Comparison of ENCODE assay signal across 12 mouse cellular contexts in genomic region chr5:125443335-125443734, GRCm38 (mm10). TPM values are rescaled to one million over a fixed set of nuclear protein-coding genes. Genes with fewer than 3 reads are reported as not detected.
A peak's percentile ranks its signal among the peaks of the same experiment; 100 is the strongest.
DNase-seq lines count a peak whose midpoint lies in the region; TF ChIP-seq lines count a peak whose summit lies in the region.
"Had no signal": no experiment of that assay in that cellular context is flagged by ENCODE, and none has a peak within 500 bp of the region (broad histone marks: within the 10 kb centered on the region; RNA-seq: fewer than 3 reads in every experiment).

No protein-coding gene starts in this region.

- no peak overlapping the region for H3K27ac ChIP-seq in heart, adult 2 months
- no peak overlapping the region for H3K27ac ChIP-seq in small intestine, adult 2 months (ENCODE audit: insufficient read depth, low read depth, low read length)
- H3K27ac ChIP-seq: embryonic facial prominence, embryonic 15.5 days; limb, embryonic 15.5 days had no signal

- H3K9ac ChIP-seq in heart, adult 2 months (ENCODE audit: low read depth, low read length), result no peak overlapping the region
- H3K9ac ChIP-seq: embryonic facial prominence, embryonic 15.5 days; limb, embryonic 15.5 days had no signal

- no peaks in the 10 kb centered on the region for H3K36me3 ChIP-seq in heart, adult 2 months (ENCODE audit: control insufficient read depth, insufficient read depth, low read length)
- H3K36me3 ChIP-seq in small intestine, adult 2 months (ENCODE audit: control insufficient read depth, insufficient read depth, low read length), result no peaks in the 10 kb centered on the region
- H3K36me3 ChIP-seq: embryonic facial prominence, embryonic 15.5 days; limb, embryonic 15.5 days had no signal

- H3K27me3 ChIP-seq in heart, adult 2 months (ENCODE audit: control insufficient read depth, insufficient read depth, low read length), result no peaks in the 10 kb centered on the region
- no peaks in the 10 kb centered on the region for H3K27me3 ChIP-seq in small intestine, adult 2 months (ENCODE audit: control insufficient read depth, insufficient read depth, low read length)
- H3K27me3 ChIP-seq: embryonic facial prominence, embryonic 15.5 days; limb, embryonic 15.5 days had no signal

- H3K4me3 ChIP-seq in heart, adult 2 months, result no peak overlapping the region
- no peak overlapping the region for H3K4me3 ChIP-seq in lung, adult 2 months (replicated peaks; ENCODE audit: extremely low read depth, low read depth, low read length)
- no peak overlapping the region for H3K4me3 ChIP-seq in small intestine, adult 2 months (ENCODE audit: low read depth, low read length)

- TF ChIP-seq EP300 in heart, adult 2 months (IDR thresholded peaks at IDR 0.05; ENCODE audit: insufficient read depth, low read depth, low read length), result no peak

- no peaks in the 10 kb centered on the region; the same call in 1 of the 2 replicates for H3K4me1 ChIP-seq in heart, adult 2 months (ENCODE audit: control insufficient read depth, insufficient read depth, low read length)
- H3K4me1 ChIP-seq in lung, adult 2 months (ENCODE audit: control insufficient read depth, insufficient read depth, low read length), result no peaks in the 10 kb centered on the region
- H3K4me1 ChIP-seq in small intestine, adult 2 months (ENCODE audit: control insufficient read depth, insufficient read depth, insufficient read length, low read length), result peaks cover 6% of the 10 kb centered on the region; the same call in 1 of the 2 replicates

- no peak for TF ChIP-seq POLR2A in heart, adult 2 months (IDR thresholded peaks at IDR 0.05; ENCODE audit: insufficient read depth, low read depth, low read length)
- no peak for TF ChIP-seq POLR2A in lung, adult 2 months (IDR thresholded peaks at IDR 0.05; ENCODE audit: borderline replicate concordance, extremely low read depth, low read depth, low read length)
- TF ChIP-seq POLR2A in small intestine, adult 2 months (IDR thresholded peaks at IDR 0.05; ENCODE audit: low read depth, low read length), result no peak

- peak; percentile 54 for TF ChIP-seq CTCF in heart, adult 2 months (IDR thresholded peaks at IDR 0.05)
- peak; percentile 23; the same call in 1 of the 2 replicates for TF ChIP-seq CTCF in lung, adult 2 months (IDR thresholded peaks at IDR 0.05; ENCODE audit: insufficient read depth, low read length)
- peak; percentile 24; the same call in 1 of the 2 replicates for TF ChIP-seq CTCF in small intestine, adult 2 months (IDR thresholded peaks at IDR 0.05; ENCODE audit: extremely low read depth, insufficient read length, insufficient replicate concordance, low read depth, low read length)

- 81% methylated on average over 5 of the region's 5 CpGs for WGBS in heart, adult 2 months
- WGBS in lung, adult 2 months, result 81% methylated on average over 5 of the region's 5 CpGs
- WGBS in small intestine, adult 2 months, result 87% methylated on average over 5 of the region's 5 CpGs

- intact Hi-C loops in heart, adult 2 months (cut with DNase I), result no loop called here

- DNase-seq in heart, adult 2 months, result no peak
- DNase-seq in heart, adult 11 months, result no peak
- DNase-seq in lung, adult 2 months, result no peak
- DNase-seq in lung, postnatal 4 days, result no peak
- DNase-seq in R1 (ENCODE audit: low read depth, low spot score), result peak; percentile 62
- DNase-seq in c-Kit-positive CD71-positive TER-119-positive erythroid progenitor cells, embryonic 14.5 days (ENCODE audit: low spot score), result no peak
- no peak for DNase-seq in right cerebral cortex, postnatal 25 days
- DNase-seq: heart, adult 18-20 months; thymus, adult 2 months had no signal

- H3K79me2 ChIP-seq in heart, adult 2 months (replicated peaks; ENCODE audit: control insufficient read depth, insufficient read depth, low read length), result no peaks in the 10 kb centered on the region

RNA-seq across cellular contexts. Expression of gene Bri3bp, which starts 2.0 kb away (rescaled TPM):
- total RNA-seq in heart, adult 2 months (2021), result 10 to 100 TPM; 52.2 to 52.4 TPM
- 31.4 and 31.5 TPM in 2 replicates for polyA plus RNA-seq in heart, adult 2 months (2012; rRNA removed)
- polyA plus RNA-seq in lung, adult 2 months (2012; rRNA removed), result 5.0 and 8.2 TPM in 2 replicates
- 28.5 and 33.5 TPM in 2 replicates for polyA plus RNA-seq in small intestine, adult 2 months (2012; rRNA removed)

RNA-seq across cellular contexts. Expression of gene Dhx37, which starts 9.4 kb away (rescaled TPM):
- 10 to 100 TPM; 11.1 to 12.4 TPM for total RNA-seq in heart, adult 2 months (2021)
- polyA plus RNA-seq in heart, adult 2 months (2012; rRNA removed), result 14.8 and 15.7 TPM in 2 replicates
- polyA plus RNA-seq in lung, adult 2 months (2012; rRNA removed), result 11.1 and 13.4 TPM in 2 replicates
- 10.1 and 13.2 TPM in 2 replicates for polyA plus RNA-seq in small intestine, adult 2 months (2012; rRNA removed)

RNA-seq across cellular contexts. Expression of gene Aacs, which starts 32.3 kb away (rescaled TPM):
- 1 to 10 TPM; 3.3 to 3.9 TPM for total RNA-seq in heart, adult 2 months (2021)
- 9.8 and 17.7 TPM in 2 replicates for polyA plus RNA-seq in heart, adult 2 months (2012; rRNA removed)
- polyA plus RNA-seq in lung, adult 2 months (2012; rRNA removed), result 53.0 and 58.6 TPM in 2 replicates
- 23.9 and 37.6 TPM in 2 replicates for polyA plus RNA-seq in small intestine, adult 2 months (2012; rRNA removed)

RNA-seq across cellular contexts. Expression of gene Ubc, which starts 53.3 kb away (rescaled TPM):
- total RNA-seq in heart, adult 2 months (2021), result 1,000 to 10,000 TPM in 1 of 2 experiments, 100 to 1,000 TPM in 1; 894 to 1,473 TPM
- 664 and 1,033 TPM in 2 replicates for polyA plus RNA-seq in heart, adult 2 months (2012; rRNA removed)
- 705 and 874 TPM in 2 replicates for polyA plus RNA-seq in lung, adult 2 months (2012; rRNA removed)
- polyA plus RNA-seq in small intestine, adult 2 months (2012; rRNA removed), result 327 and 848 TPM in 2 replicates

RNA-seq across cellular contexts. Expression of gene Gm10382, which starts 54.2 kb away (rescaled TPM):
- under 1 TPM in 1 of 2 experiments, not detected in 1; 0.21 TPM for total RNA-seq in heart, adult 2 months (2021)
- 0.12 and 0.23 TPM in 2 replicates for polyA plus RNA-seq in heart, adult 2 months (2012; rRNA removed)
- polyA plus RNA-seq in lung, adult 2 months (2012; rRNA removed), result 0.20 and 0.25 TPM in 2 replicates
- polyA plus RNA-seq in small intestine, adult 2 months (2012; rRNA removed), result 0.08 and 0.15 TPM in 2 replicates
